Mouse (Mus musculus) C2C12 (cell line): Measurements from ENCODE around the gene Slc1a4. TPM values are rescaled to one million over a fixed set of nuclear protein-coding genes. Genes with fewer than 3 reads are reported as not detected.

Experiments used
- H3K27me3 ChIP-seq: one replicate; pipeline ENCODE4 v1.6.1; 2011; ENCODE audit not compliant: control insufficient read depth, insufficient read depth, insufficient read length
- H3K36me3 ChIP-seq: one replicate; pipeline ENCODE4 v1.6.1; 2011; ENCODE audit not compliant: control insufficient read depth, insufficient read depth
- H3K4me3 ChIP-seq: one replicate; pipeline ENCODE4 v1.5.1; 2011; ENCODE audit warnings: mild to moderate bottlenecking, control low read depth; ENCODE audit not compliant: poor library complexity, insufficient read depth, severe bottlenecking
- H3K79me2 ChIP-seq: one replicate; pipeline ENCODE4 v1.6.1; 2011; ENCODE audit not compliant: control insufficient read depth, insufficient read depth
- H3K79me3 ChIP-seq: one replicate; pipeline ENCODE4 v1.6.1; 2011; ENCODE audit warnings: low read depth, control low read depth
- H3ac ChIP-seq: one replicate; pipeline ENCODE3; 2011; ENCODE audit warnings: low read depth; ENCODE audit not compliant: control insufficient read depth, insufficient read length
- CEBPB ChIP-seq: IDR thresholded peaks from one replicate; pipeline ENCODE4 v1.6.1; 2011; ENCODE audit warnings: low read depth, mild to moderate bottlenecking, control low read depth, moderate library complexity
- CTCF ChIP-seq: IDR thresholded peaks from one replicate; pipeline ENCODE4 v1.5.1; 2011; ENCODE audit not compliant: control insufficient read depth, insufficient read depth, insufficient read length
- FOSL1 ChIP-seq: IDR thresholded peaks from one replicate; pipeline ENCODE4 v1.8.0; 2011; ENCODE audit warnings: mild to moderate bottlenecking, low read length; ENCODE audit not compliant: poor library complexity, insufficient read depth, severe bottlenecking
- MAX ChIP-seq: IDR thresholded peaks from one replicate; pipeline ENCODE4 v1.6.1; 2011; ENCODE audit warnings: mild to moderate bottlenecking, control low read depth
- MYOD1 ChIP-seq: IDR thresholded peaks from one replicate; pipeline ENCODE4 v1.6.1; 2011; ENCODE audit warnings: low read depth; ENCODE audit not compliant: control insufficient read depth, insufficient read length
- MYOG ChIP-seq: IDR thresholded peaks from one replicate; pipeline ENCODE4 v1.6.1; 2011; ENCODE audit not compliant: control insufficient read depth, insufficient read length; ENCODE audit errors: extremely low read depth
- USF1 ChIP-seq: IDR thresholded peaks from one replicate; pipeline ENCODE4 v1.6.1; 2011; ENCODE audit warnings: low read depth, mild to moderate bottlenecking, control low read depth, moderate library complexity
- polyA plus RNA-seq: library from polyadenylated mRNA; unstranded; fragments of >200 nt; fragmentation: generic; extraction: Trizol; gene quantifications from one replicate; pipeline ENCODE4 v1.2.1, GENCODE M21; 2012; ENCODE audit warnings: missing spikeins

The Slc1a4 gene
- polyA plus RNA-seq, 1 experiment = 19.8 TPM

- H3K79me3 ChIP-seq = no peaks in the 10 kb centered on the region
- H3K4me3 ChIP-seq = no peak overlapping the region
- H3K79me2 ChIP-seq = no peaks in the 10 kb centered on the region
- no peak overlapping the region for H3ac ChIP-seq
- TF ChIP-seq MYOD1 (no peak), CTCF (no peak), CEBPB (no peak), MYOG (no peak), USF1 (no peak), MAX (no peak), FOSL1 (no peak)
- peaks cover 73% of the 10 kb centered on the region for H3K36me3 ChIP-seq
- H3K27me3 ChIP-seq = no peaks in the 10 kb centered on the region
These were observed 25.1 kb downstream of the Slc1a4 start for GRCm38 (mm10) chr11:20307409-20307808.

- H3K27me3 ChIP-seq = no peaks in the 10 kb centered on the region
- no peak for TF ChIP-seq USF1
- TF ChIP-seq MAX = no peak
- no peak for TF ChIP-seq CTCF
- TF ChIP-seq CEBPB = no peak
- no peak for TF ChIP-seq FOSL1
- no peak for TF ChIP-seq MYOD1
- no peak for TF ChIP-seq MYOG
- H3K4me3 ChIP-seq = no peak overlapping the region
- H3K79me3 ChIP-seq = no peaks in the 10 kb centered on the region
- H3ac ChIP-seq = no peak overlapping the region
- peaks cover 63% of the 10 kb centered on the region for H3K36me3 ChIP-seq
- H3K79me2 ChIP-seq = no peaks in the 10 kb centered on the region
These were observed 26.9 kb downstream of the Slc1a4 start for GRCm38 (mm10) chr11:20305641-20306040.

- Histone ChIP-seq H3K4me3 (no peak overlapping the region), H3K27me3 (no peaks in the 10 kb centered on the region), H3K79me2 (no peaks in the 10 kb centered on the region), H3K36me3 (peaks cover 59% of the 10 kb centered on the region), H3K79me3 (no peaks in the 10 kb centered on the region), H3ac (no peak overlapping the region)
- TF ChIP-seq MAX (no peak), FOSL1 (no peak), CTCF (no peak), MYOD1 (no peak), CEBPB (no peak), USF1 (no peak), MYOG (no peak)
These were observed 28.2 kb downstream of the Slc1a4 start for GRCm38 (mm10) chr11:20304341-20304740.

GRCm38 (mm10) chr11:20301332-20301731 is 31.2 kb downstream of the Slc1a4 start:
- TF ChIP-seq CTCF (no peak), USF1 (no peak), MYOG (no peak), CEBPB (no peak), MYOD1 (no peak), FOSL1 (no peak), MAX (no peak)
- Histone ChIP-seq H3K4me3 (no peak overlapping the region), H3K36me3 (peaks cover 36% of the 10 kb centered on the region), H3K27me3 (no peaks in the 10 kb centered on the region), H3K79me2 (no peaks in the 10 kb centered on the region), H3K79me3 (no peaks in the 10 kb centered on the region), H3ac (no peak overlapping the region)

- Histone ChIP-seq H3K4me3 (no peak overlapping the region), H3K79me2 (no peaks in the 10 kb centered on the region), H3K36me3 (peaks cover 31% of the 10 kb centered on the region), H3K27me3 (no peaks in the 10 kb centered on the region), H3ac (no peak overlapping the region), H3K79me3 (no peaks in the 10 kb centered on the region)
- TF ChIP-seq CEBPB = no peak
- TF ChIP-seq MAX = no peak
- no peak for TF ChIP-seq FOSL1
- no peak for TF ChIP-seq CTCF
- TF ChIP-seq USF1 = no peak
- TF ChIP-seq MYOD1 = no peak
- no peak for TF ChIP-seq MYOG
These were observed 31.7 kb downstream of the Slc1a4 start for GRCm38 (mm10) chr11:20300850-20301249.

- no peak for TF ChIP-seq FOSL1
- H3K4me3 ChIP-seq = no peak overlapping the region
- no peaks in the 10 kb centered on the region for H3K79me2 ChIP-seq
- H3K79me3 ChIP-seq = no peaks in the 10 kb centered on the region
- H3K27me3 ChIP-seq = no peaks in the 10 kb centered on the region
- H3K36me3 ChIP-seq = peaks cover 21% of the 10 kb centered on the region
- H3ac ChIP-seq = no peak overlapping the region
These were observed 32.6 kb downstream of the Slc1a4 start for GRCm38 (mm10) chr11:20299900-20300299.
